Mouse (Mus musculus): ENCODE measurements at regions not wholly inside any gene's neighbourhood (a gene's known extent, or its start where the extent isn't known, plus 50 kb on each side); places are given as distances from the start of the nearest gene placed in this dataset.

GRCm38 (mm10) chr6:98801061-98801460 is 458.5 kb upstream of the Gm765 start:
- no peaks in the 10 kb centered on the region for H3K27me3 ChIP-seq (replicated peaks)
- ATAC-seq: no peak
- no peak overlapping the region for H3K4me3 ChIP-seq
- H3K9me3 ChIP-seq (replicated peaks): no peaks in the 10 kb centered on the region
- H3K4me1 ChIP-seq: no peaks in the 10 kb centered on the region
- H3K4me2 ChIP-seq: no peak overlapping the region
- 71% methylated on average over 4 of the region's 4 CpGs for WGBS (ENCODE audit: insufficient replicate concordance)
- no peak overlapping the region for H3K27ac ChIP-seq
- no peaks in the 10 kb centered on the region for H3K36me3 ChIP-seq
- H3K9ac ChIP-seq: no peak overlapping the region

DNA sequence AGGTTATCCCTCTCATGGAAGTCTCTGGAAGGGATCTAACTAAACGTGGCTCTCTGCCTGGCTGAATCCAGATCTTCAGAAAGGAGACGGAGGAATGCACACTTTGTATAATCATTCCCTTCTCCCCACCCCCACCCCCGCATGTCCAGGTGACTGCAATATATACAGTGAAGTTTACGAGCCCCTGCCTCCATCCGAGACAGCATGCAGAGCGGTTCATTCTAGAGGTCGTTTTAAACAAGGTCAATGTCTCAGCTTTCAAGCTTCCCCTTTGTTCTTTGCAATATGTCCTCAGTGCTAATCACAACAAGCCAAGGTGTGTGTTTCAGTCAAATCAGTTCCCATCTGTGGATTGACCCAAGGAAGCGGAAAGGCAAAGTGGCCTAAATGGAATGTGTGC is 457.5 kb upstream of the Gm765 start:
- Histone ChIP-seq H3K27ac (no peak overlapping the region), H3K36me3 (no peaks in the 10 kb centered on the region), H3K9me3 (replicated peaks) (no peaks in the 10 kb centered on the region), H3K27me3 (replicated peaks) (no peaks in the 10 kb centered on the region), H3K9ac (no peak overlapping the region), H3K4me1 (no peaks in the 10 kb centered on the region), H3K4me2 (no peak overlapping the region), H3K4me3 (no peak overlapping the region)
- 72% methylated on average over 8 of the region's 8 CpGs for WGBS (ENCODE audit: insufficient replicate concordance)
- no peak for ATAC-seq

DNA sequence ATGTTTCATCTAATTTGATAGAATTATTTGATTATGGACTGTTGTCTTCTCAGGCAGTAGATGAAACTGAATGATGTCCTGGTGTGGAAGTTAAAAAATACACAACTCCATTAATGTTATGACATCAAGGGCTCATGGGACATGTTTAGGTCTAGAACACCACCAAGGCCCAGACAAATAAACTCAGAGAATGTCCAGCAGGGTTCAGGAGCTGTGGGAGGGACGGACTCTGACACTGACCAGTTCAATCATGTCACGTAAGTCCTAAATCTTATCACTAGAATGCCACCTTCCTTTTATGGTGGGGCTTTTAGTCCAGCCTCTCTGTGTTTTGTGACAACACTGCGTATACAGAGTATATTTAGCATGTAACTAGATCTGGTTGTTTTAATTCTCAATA is 455.2 kb upstream of the Gm765 start:
- ATAC-seq: no peak
- no peak overlapping the region for H3K9ac ChIP-seq
- WGBS (ENCODE audit: insufficient replicate concordance): 62% methylated on average over 3 of the region's 3 CpGs
- H3K27ac ChIP-seq: no peak overlapping the region
- H3K4me1 ChIP-seq: no peaks in the 10 kb centered on the region
- H3K36me3 ChIP-seq: no peaks in the 10 kb centered on the region
- H3K4me2 ChIP-seq: no peak overlapping the region
- H3K4me3 ChIP-seq: no peak overlapping the region
- H3K27me3 ChIP-seq (replicated peaks): no peaks in the 10 kb centered on the region
- H3K9me3 ChIP-seq (replicated peaks): no peaks in the 10 kb centered on the region

GRCm38 (mm10) chr6:98797373-98797772 is 454.8 kb upstream of the Gm765 start:
- no peak overlapping the region for H3K4me2 ChIP-seq
- H3K4me3 ChIP-seq: no peak overlapping the region
- H3K4me1 ChIP-seq: no peaks in the 10 kb centered on the region
- H3K9me3 ChIP-seq (replicated peaks): no peaks in the 10 kb centered on the region
- no peak overlapping the region for H3K27ac ChIP-seq
- H3K9ac ChIP-seq: no peak overlapping the region
- ATAC-seq: no peak
- no peaks in the 10 kb centered on the region for H3K36me3 ChIP-seq
- H3K27me3 ChIP-seq (replicated peaks): no peaks in the 10 kb centered on the region
- WGBS (ENCODE audit: insufficient replicate concordance): 67% methylated on average over 6 of the region's 6 CpGs

DNA sequence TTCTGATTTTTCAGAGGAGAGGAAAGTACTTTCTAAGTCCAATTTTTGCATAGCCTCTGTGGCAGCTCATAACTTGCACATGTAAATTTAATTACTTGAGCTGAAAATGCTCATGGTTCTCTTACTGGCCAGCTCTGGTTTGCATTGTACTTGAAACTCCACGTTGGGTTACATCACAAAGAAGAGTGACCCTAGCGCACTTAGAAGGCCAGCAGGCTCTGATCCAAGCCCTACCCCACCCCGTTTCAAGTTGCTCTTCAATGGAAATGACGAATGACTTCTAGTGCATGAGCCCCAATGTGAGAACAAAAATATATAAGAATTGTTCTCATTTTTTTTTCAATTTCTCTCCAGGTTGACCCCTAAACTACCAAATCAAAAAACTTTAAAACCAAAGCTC is 454.1 kb upstream of the Gm765 start:
- Histone ChIP-seq H3K9me3 (replicated peaks) (no peaks in the 10 kb centered on the region), H3K36me3 (no peaks in the 10 kb centered on the region), H3K27ac (no peak overlapping the region), H3K9ac (no peak overlapping the region), H3K27me3 (replicated peaks) (no peaks in the 10 kb centered on the region), H3K4me3 (no peak overlapping the region), H3K4me2 (no peak overlapping the region), H3K4me1 (no peaks in the 10 kb centered on the region)
- ATAC-seq: no peak
- 64% methylated on average over 4 of the region's 4 CpGs for WGBS (ENCODE audit: insufficient replicate concordance)

DNA sequence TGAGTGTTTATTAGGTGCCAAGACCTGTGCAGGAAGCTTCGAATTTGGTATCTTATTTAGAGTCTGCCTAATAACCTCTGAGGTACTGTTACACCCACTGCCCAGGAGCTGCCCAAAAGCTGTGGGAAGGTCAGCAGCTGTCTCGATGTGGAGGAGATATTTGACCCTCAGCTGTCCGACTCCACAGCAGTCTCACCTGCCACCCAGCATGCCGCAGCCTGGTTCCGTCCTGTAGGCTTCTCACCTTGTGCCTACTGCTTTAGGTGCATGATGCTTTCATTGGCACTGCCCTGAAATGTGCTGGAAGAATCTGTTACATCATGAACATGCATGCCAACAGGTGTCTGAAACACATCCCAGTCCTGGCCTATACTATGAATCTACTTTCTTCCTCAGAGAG is 444.9 kb upstream of the Gm765 start:
- Histone ChIP-seq H3K4me1 (no peaks in the 10 kb centered on the region), H3K4me2 (no peak overlapping the region), H3K4me3 (no peak overlapping the region), H3K36me3 (no peaks in the 10 kb centered on the region), H3K27me3 (replicated peaks) (no peaks in the 10 kb centered on the region), H3K9me3 (replicated peaks) (no peaks in the 10 kb centered on the region), H3K9ac (no peak overlapping the region), H3K27ac (no peak overlapping the region)
- WGBS (ENCODE audit: insufficient replicate concordance): 72% methylated on average over 5 of the region's 5 CpGs
- no peak for ATAC-seq

- Histone ChIP-seq H3K4me1 (no peaks in the 10 kb centered on the region), H3K4me2 (no peak overlapping the region), H3K4me3 (no peak overlapping the region)
Observed at GRCm38 (mm10) chr6:98782074-98782473, 439.5 kb upstream of the Gm765 start.

DNA sequence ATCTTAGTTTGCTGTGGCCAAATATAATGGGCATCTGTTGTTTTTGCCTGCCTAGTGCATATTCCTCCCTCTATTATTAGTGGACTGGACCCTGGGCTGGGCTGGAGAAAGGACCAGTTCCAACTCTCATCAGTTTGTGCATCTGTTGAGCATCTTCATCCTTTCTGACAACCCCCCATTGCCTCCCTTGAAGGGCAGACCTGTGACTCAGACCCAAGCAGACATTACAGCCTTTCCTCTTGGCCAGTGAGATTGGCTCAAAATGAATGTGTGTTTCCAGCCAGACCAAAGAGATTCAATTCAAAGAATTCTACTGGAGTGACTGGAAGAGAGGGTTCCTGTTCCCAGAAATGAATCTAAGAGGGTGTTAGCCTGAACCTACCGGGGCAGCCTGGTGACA is 433.2 kb upstream of the Gm765 start:
- no peak overlapping the region for H3K27ac ChIP-seq
- H3K9me3 ChIP-seq (replicated peaks): no peaks in the 10 kb centered on the region
- WGBS (ENCODE audit: insufficient replicate concordance): 62% methylated on average over 1 of the region's 1 CpGs
- no peak overlapping the region for H3K4me2 ChIP-seq
- H3K4me3 ChIP-seq: no peak overlapping the region
- H3K4me1 ChIP-seq: no peaks in the 10 kb centered on the region
- H3K27me3 ChIP-seq (replicated peaks): no peaks in the 10 kb centered on the region
- H3K9ac ChIP-seq: no peak overlapping the region
- no peaks in the 10 kb centered on the region for H3K36me3 ChIP-seq
- no peak for ATAC-seq

More at GRCm38 (mm10) chr6:98782074-98782473, 439.5 kb upstream of the Gm765 start:
- H3K9ac ChIP-seq: no peak overlapping the region
- H3K27me3 ChIP-seq (replicated peaks): no peaks in the 10 kb centered on the region
- H3K9me3 ChIP-seq (replicated peaks): no peaks in the 10 kb centered on the region
- H3K27ac ChIP-seq: no peak overlapping the region
- ATAC-seq: no peak
- no peaks in the 10 kb centered on the region for H3K36me3 ChIP-seq
- WGBS (ENCODE audit: insufficient replicate concordance): 69% methylated on average over 9 of the region's 9 CpGs

GRCm38 (mm10) chr6:98769999-98770398 is 427.4 kb upstream of the Gm765 start:
- Histone ChIP-seq H3K27me3 (replicated peaks) (no peaks in the 10 kb centered on the region), H3K4me2 (no peak overlapping the region), H3K4me1 (no peaks in the 10 kb centered on the region), H3K36me3 (no peaks in the 10 kb centered on the region), H3K4me3 (no peak overlapping the region), H3K27ac (no peak overlapping the region), H3K9ac (no peak overlapping the region), H3K9me3 (replicated peaks) (no peaks in the 10 kb centered on the region)
- ATAC-seq: no peak
- WGBS (ENCODE audit: insufficient replicate concordance): 41% methylated on average over 2 of the region's 2 CpGs

DNA sequence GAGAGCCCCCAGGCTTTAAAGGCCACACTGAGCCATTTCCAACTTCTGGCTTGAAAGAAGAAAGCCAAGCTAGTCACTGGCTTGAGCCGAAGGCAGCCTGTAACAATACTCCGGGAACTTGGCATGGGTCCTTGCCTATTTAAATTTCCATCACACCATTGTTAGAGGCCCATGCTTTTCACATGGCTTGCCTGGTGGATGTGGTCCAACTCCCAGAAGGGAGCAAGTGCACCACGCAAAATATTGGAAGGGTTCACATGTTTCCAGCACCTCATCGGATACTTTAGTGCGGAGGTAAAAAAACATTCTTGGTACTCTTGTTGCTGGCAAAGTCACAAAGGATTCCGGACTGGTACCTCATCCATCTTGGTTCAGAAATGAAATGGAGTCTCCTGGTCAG is 426.8 kb upstream of the Gm765 start:
- Histone ChIP-seq H3K4me2 (no peak overlapping the region), H3K4me3 (no peak overlapping the region)
- 79% methylated on average over 6 of the region's 6 CpGs for WGBS (ENCODE audit: insufficient replicate concordance)

GRCm38 (mm10) chr6:98767858-98768336 is 425.3 kb upstream of the Gm765 start:
- Histone ChIP-seq H3K4me3 (no peak overlapping the region), H3K9me3 (replicated peaks) (no peaks in the 10 kb centered on the region), H3K36me3 (no peaks in the 10 kb centered on the region), H3K27me3 (replicated peaks) (no peaks in the 10 kb centered on the region), H3K27ac (no peak overlapping the region), H3K4me1 (no peaks in the 10 kb centered on the region), H3K9ac (no peak overlapping the region), H3K4me2 (no peak overlapping the region)
- WGBS (ENCODE audit: insufficient replicate concordance): 78% methylated on average over 7 of the region's 7 CpGs
- no peak for ATAC-seq

More for the DNA sequence above, 426.8 kb upstream of the Gm765 start:
- Histone ChIP-seq H3K4me1 (no peaks in the 10 kb centered on the region), H3K9me3 (replicated peaks) (no peaks in the 10 kb centered on the region), H3K36me3 (no peaks in the 10 kb centered on the region), H3K9ac (no peak overlapping the region), H3K27ac (no peak overlapping the region), H3K27me3 (replicated peaks) (no peaks in the 10 kb centered on the region)
- ATAC-seq: no peak

DNA sequence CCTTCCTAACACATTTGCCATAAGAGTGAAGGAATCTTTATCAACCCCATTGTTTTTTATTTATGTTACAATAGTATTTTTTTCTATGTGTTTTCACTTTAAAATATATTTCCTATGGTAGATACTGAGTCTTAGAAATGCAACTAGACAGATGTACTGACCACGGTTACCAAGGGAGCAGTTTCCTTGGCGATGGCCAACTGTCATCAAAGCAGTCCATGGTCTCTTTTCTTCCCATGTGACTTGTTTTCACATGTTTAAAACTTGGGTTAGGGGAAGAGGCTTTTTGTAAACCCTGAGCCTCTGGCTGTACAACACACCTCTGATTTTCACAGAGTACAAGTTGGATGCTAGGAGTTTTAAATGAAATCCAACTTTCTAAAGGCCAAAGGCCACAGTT is 411.9 kb upstream of the Gm765 start:
- Histone ChIP-seq H3K9ac (no peak overlapping the region), H3K27ac (no peak overlapping the region), H3K36me3 (no peaks in the 10 kb centered on the region), H3K4me2 (no peak overlapping the region), H3K9me3 (replicated peaks) (no peaks in the 10 kb centered on the region), H3K4me3 (no peak overlapping the region), H3K27me3 (replicated peaks) (no peaks in the 10 kb centered on the region), H3K4me1 (no peaks in the 10 kb centered on the region)
- WGBS (ENCODE audit: insufficient replicate concordance): 68% methylated on average over 2 of the region's 2 CpGs
- no peak for ATAC-seq

DNA sequence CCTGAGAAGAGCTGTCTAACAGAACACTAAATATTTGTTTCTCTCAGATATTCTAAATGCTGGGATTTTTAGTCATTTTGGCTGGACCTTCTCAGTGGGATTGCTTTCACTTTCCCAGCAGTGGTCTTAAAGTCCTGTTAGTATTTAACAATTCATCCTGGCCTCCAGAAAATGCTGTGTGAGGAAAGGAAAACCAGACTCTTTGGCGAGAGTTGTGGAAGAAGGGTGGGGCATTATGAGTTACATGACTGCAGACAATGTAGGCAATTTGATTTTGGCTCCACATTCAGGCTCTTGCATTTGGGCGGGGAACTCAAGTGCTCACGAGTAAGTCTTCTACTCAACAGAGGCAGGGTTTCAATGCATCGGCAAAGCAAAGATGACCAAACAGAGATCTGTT is 406.1 kb upstream of the Gm765 start:
- WGBS (ENCODE audit: insufficient replicate concordance): 66% methylated on average over 4 of the region's 4 CpGs
- no peak for ATAC-seq
- Histone ChIP-seq H3K4me1 (no peaks in the 10 kb centered on the region), H3K36me3 (no peaks in the 10 kb centered on the region), H3K9me3 (replicated peaks) (no peaks in the 10 kb centered on the region), H3K27me3 (replicated peaks) (no peaks in the 10 kb centered on the region), H3K27ac (no peak overlapping the region), H3K4me3 (no peak overlapping the region), H3K4me2 (no peak overlapping the region), H3K9ac (no peak overlapping the region)
